Mouse (Mus musculus): ENCODE measurements around the gene Kdm2b.
A peak's percentile ranks its signal among the peaks of the same experiment; 100 is the strongest.
"Not testable (repeated sequence)": the region's sequence is repeated elsewhere in the genome, so short reads cannot be mapped to it uniquely, and the experiment has no call there.

Kdm2b gene

DNA sequence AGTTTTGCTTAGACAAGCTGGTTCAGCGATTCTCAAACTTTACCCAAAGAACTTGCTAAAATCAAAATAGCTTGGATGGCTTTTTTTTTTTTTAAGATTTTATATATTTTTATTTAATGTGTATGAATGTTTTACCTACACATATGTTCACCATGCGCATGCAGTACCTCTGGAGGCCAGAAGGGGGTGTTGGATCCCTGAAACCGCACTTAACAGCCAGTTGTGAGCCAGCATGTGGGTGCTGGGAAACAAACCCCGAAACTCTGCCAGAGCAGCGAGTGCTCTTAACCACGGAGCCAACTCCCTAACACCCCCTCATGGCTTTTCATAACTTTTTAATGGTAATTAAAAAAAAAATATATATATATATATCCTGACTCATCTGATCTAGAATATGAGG lies 21.2 kb upstream of the Kdm2b start:
- DNase-seq (ENCODE audit: low spot score): no peak

DNA sequence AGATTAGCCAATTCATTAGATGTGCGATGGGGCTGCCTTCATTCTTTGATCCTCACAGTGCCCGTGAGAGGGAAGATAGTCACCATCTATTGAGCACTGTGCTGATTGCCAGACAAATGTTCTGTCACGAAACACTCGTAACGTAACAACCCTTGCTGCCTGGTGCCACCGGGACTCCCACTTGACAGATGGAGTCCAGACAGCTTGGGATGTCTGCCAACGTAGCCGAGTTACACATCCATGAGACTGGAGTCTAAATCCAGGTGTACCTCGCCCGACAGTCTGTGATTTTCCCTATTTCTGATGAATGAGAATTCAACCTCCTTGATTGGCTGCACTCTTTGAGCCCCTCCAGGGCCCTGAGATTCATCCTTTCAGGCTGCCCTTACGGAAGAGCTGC lies 20.2 kb upstream of the Kdm2b start:
- DNase-seq (ENCODE audit: low spot score): no peak

DNA sequence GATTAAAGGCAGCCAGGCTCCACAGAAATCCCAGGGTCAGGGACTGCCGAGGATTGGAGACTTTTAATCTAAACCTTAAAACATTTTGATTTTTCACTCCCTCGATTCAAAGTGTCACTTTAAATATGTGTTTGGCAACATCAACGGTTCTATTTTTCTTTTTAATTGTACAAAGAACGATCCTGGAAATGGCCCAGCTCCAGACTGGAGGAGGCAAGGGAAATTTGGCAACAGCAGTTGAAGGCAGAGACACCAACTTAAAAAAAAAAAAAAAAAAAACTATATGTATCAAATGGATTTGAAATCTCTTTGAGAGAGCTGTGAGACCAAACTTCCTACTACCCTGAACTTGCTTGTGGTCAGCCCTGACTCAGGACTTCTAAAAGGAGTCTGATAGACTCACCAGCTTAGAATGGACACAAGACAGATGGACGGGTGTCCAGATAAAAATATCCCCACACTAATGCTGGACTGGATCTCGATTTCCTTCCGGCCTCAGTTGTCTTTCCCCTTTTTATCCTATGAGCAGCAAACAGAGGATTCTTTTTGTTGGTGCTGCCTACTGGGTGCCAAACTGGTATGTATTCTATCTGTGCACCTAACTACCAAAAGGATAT lies 19.4 kb upstream of the Kdm2b start:
- no peak for DNase-seq (ENCODE audit: low spot score)

DNA sequence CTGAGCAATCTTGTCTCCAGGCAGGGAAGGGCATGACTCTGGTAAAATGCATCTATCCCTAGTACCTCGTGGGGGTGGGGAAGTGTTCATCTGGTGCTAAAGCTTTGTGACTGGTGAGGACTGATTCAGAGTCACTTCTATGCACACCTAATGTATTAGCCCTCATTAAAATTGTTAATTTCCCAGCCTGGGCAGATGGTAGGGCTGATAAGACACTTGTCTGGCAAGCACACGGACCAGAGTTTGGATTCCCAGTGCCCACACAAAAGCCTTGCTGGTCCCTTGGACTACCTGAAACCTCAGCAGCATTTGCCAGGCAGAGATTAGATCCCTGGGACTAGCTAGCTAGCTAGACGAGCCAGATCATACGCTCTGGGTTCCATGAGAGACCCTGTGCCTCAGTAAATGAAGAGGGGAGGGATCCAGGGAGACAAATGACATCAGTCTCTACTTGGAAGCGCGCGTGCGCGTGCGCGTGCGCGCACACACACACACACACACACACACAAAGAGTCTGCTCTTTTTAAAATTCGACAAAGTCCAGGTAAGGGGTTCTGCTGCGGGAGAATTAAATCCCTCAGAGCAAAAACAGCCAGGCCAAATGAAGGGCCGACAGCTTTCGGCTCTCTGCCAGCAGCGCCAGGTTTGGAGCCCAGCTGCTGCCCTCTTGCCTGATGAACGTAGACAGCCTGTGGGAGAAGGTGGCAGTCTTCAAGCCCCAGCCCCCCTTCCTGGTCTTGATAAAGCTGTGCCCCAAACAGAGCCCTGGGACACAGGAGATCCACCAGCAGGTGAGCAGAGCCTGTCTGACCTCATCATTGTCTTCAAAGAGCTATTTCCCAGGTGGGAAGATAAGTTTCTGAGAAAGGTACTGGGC lies 16.3 kb upstream of the Kdm2b start:
- DNase-seq (ENCODE audit: low spot score): no peak

DNA sequence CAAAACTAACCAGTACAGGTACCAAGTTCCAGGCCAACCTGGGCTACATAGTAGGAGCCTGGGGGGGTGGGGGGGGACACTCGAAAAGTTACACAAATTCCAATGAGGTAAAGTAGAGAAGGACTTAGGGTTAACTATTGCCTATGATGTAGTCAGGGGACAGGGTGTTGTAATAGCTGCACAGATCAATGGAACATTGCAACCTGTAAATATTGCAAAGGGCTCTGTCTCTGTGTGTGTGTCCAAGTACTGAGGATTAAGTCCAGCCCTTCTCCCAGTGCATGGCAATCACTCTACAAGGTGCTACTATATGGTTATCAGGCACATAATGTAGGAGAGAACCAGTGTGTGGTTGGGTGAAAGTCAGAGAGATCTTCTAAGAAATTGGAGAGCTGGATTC lies 11.3 kb upstream of the Kdm2b start:
- DNase-seq (ENCODE audit: low spot score): no peak

DNA sequence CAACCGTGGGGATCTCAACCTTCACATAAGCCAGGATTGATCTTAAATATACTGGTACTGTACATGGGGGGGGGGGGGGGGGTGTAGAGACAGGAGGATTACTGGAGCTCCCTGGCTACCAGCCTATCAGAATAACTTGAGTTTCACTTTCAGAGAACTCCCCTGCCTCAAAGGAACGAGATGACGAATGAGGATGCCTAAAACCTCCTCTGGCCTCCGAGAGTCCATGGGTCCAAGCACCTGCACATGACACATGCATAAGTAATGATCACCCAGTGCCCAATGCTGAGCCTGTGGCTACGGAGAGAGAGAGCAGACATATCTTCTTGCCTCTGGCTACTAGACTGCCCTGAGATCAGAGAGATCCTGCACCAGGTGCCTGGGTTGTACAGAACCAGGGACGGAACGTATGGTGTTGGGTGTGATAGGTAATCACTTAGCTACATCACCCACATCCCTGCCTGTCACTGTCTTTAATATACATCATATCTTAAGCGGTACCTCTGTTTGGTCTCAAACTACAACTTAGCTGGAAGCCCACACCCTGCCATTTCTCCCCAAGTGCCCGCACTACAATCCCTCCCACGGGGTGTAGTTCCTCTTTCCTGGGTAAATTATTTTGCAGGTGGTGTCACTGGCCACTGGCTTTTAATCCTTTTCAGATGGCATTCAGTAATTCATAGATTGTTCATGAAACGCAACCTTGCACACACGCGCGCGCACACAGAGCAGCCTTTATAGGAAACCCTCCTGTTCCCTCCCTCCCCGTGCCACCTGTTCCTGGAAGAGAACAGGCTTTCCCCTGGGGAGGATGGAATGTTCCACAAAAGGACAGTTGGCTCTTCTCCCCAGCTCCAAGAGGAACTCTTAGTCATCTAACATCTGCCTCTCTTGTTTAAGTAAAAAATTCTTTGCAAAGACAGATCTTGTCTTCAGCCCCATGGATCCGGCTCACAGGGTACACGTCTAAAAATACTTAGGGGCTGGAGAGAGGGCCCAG lies 7.9 kb upstream of the Kdm2b start:
- no peak for DNase-seq (ENCODE audit: low spot score)

DNA sequence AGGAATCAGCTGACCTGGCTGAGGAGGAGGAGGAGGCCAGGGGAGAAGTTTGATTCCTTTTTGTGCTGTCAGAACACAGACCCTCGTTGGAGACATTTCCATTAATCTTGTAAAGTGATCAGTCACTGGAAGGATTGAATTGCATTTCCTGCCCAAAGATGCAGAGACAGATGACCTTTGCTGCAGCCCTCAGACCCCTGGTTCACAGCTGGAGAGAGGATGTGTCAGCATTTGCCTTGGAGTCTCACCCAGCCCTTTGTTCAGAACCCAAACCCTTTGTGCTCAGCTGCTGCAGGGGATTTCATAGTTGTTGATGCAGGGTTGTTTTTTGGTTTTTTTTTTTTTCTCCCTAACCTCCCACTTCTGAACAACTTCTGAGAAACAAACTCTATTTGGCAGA lies 5.3 kb upstream of the Kdm2b start:
- peak; percentile 79 for DNase-seq (ENCODE audit: low spot score)

DNA sequence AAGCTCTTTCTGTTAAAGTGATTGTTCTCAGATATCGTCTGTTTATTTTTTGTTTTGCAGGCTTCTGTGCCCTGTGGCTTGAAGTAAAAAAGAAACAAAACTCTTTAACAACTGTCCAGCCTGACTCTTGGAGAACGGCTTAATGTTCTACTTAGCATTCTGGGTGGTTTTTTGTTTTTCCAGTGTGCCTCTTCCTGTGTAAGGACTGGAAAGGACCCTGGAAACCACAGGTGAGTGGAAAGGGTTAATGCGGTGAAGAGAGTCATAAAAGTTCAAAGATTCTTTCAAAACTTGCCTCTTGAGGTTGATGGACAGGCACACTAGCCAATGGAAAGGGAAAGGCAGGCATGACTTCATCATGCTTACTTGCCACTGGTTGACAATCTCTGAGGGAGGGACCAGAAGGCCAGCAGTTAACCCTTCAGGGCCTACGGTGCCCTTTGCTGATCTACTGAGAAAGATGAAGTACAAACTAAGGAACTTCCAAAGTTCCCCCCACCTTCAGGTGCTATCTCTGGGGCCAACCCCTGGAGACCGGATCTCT lies 4.8 kb upstream of the Kdm2b start:
- peak; percentile 99 for DNase-seq (ENCODE audit: low spot score)

DNA sequence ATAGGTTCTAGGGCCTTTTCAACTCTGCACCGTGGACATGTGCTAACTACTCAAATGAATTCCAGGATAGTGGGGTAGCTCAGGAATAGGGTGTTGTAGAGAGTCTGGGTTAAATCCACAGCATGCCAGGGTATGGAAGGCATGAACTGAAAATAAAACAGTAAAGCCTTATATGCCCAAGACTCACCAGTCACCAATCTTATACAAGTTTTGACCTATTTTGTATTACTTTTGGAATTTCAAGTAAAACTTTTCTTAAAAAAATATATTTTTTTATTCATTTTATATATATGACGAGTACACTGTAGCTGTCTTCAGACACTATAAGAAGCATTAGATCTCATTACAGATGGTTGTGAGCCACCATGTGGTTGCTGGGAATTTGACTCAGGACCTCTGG lies 4.2 kb upstream of the Kdm2b start:
- no peak for DNase-seq (ENCODE audit: low spot score)

DNA sequence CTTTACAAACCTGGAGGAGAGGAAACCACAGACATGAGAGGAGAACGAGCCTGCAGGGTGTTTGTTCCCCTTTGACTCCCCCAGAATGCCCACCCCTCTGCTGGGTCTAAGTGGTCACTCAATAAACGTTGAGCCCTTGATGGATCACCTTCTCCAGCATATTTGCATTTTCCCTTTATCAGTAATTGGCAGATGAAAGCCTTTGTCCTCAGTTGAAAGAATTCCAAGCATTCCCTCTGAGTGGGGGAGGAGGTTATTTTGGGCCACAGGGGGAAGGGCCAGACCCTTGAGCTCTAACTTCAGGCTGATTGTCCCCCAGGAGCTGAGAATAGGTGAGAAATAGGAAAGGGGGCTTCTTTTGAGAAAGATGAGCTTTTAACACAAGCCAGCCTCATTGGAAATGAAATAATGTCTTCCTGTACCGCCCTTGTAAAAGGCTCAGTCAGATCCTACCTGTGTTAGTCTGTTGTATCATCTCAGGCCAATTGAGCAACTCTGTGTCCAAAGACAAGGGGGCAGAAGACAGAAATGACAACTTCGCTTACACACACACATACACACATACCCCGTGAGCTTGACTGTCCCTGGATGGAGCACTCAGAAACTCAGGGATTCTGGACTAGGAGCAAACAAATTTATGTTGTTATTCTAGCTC lies 1.9 kb upstream of the Kdm2b start:
- peak; percentile 74 for DNase-seq (ENCODE audit: low spot score)

DNA sequence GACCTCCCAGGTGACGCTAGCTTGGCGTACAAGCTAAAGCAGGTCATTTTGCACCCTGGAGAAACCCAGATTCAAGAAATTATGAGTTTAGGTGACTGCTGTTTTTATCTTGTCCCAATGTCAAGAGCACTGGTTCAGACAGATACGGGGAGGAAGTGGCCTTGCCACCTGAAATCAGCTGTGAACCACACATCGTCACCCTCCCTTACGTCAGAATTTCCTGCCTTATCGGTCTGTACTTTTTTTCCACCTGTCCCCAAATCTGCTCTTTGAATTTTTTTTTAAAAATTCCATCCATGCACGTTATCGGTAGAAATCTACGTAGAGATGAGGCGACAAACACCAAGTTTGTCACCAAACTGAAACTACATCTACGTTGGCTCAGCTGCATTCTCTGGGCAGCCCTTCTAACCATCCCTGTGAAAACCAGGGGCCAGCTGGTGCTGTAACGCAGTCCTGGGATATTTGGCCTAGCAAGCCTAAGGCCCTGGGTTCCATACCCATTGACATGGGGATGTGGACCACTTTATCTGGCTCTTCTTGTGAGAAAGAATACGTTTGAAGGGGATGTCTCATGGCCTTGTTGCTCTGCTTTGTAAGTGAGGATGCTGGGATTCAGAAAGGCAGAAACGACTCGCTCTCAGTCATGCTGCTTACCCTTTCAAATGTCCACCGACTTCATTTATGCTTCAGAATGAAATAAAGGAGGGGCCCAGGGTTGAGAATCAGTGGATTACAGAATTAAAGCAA lies 963 bp upstream of the Kdm2b start:
- DNase-seq (ENCODE audit: low spot score): no peak

DNA sequence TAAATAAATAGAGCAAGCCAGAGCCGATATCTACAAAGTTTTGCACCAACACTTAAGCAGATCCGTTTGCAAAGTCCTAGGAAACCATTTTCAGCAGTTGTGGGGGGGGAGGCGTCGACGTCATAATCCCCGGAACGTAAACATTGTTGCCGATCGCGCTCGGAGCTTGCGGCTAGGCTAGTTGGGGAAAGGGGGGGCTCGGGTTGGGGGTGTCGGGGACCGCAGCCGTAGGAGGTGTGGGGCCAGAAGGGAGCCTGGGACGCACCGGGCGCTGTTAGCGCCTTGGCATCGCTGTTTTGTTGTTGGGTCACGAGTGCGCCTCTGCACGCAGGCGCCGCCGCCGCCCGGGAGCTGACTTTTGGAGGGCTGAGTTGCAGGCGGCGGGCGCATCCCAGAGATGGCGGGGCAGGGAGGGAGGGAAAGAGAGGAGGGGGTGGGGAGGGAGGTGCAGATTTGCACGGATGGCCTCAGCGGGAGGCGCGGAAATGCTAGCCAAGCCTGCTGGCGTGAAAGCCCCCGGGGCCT lies 560 bp downstream of the Kdm2b start:
- peak; percentile 80 for DNase-seq (ENCODE audit: low spot score)

DNA sequence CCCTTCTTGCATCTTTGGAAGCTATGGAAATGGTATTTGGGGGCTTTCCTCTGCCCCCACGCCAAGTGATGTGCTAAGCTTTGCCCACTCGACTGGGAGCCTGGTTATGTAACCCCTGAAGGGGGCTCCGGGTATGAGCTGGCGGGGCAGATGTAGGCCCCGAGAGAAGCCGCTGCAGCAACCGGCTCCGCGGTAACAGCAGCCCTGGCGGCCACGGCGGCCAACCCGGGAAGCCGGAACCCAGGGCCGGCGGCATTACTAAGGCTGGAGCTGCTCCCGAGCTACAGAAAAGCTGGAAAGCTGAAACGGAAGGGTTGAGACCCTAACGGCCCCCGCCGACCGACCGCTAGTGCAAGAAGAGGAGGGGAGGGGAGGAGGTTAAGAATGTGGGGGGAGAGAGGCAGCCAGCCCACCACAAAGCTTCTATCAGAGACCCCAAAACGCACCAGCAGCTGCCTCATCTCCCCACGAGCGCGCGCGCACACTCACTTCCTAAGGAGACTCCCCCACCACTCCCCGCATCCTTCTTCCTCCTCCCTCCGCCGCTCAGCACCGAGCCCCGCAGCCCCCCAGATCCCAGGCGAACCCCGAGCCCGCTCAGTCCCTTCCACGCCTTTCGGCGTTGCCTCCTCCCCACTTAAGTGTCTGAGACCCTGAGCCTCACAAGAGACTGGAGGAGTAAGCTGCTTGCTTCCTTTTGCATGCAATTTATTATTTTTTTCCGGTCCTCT lies 1.4 kb downstream of the Kdm2b start:
- peak; percentile 74 for DNase-seq (ENCODE audit: low spot score)

DNA sequence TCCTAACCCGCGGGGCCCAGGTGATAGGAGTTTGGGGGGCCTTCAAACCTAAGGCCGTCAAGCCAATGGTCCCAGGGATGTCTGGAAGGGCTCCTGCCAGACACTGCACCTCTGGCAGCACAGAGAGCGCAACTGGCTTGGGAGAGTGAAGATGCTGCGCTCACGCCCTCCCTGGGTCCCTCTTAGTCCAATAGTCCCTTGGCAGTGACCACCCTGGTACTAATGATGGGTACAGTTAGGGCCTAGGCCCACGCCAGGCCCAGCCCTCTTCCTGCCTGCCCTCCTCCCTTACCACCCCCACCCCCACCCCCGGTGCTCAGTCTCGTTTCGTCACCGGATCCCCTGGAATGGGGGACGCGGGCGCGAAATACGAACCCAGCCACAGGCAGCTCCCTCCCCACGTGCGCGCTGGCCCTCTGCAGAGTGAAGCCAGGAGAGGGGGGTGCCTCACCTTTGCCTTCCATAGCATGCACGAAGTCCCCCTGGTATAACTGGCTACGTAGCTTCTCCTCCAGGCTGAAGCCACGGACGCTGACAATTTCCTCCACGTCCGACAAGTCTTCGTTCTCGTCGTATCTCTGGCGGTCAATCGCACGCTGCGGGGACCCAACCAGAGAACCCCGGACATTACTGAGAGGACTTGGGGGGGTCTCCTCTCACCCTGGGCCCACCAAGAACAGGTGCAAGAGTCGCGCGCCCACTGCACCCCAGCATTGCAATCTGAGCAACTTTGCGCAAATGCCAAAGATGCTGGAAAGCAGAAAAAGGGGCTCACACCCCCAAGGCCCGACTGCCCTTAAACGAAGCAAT lies 2.2 kb downstream of the Kdm2b start:
- DNase-seq (ENCODE audit: low spot score): peak; percentile 69

DNA sequence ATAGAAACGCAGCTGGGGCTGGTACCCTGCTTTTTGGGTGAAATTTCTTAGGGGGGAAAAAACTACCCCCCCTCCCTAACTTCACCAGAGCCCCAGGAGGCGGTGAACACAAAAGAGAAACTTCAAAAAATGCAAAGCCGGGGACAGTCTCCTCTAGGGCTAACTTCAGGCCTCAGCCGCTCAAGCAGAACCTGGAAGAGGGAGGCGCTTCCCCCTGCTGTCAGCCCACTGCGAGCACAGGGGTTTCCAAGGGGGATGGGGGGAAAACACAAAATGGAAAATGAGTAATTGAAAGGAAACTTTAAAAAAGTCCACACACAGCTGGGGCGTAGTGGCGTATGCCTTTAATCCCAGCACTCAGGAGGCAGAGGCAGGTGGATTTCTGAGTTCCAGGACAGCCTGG lies 3.5 kb downstream of the Kdm2b start:
- peak; percentile 35 for DNase-seq (ENCODE audit: low spot score)

DNA sequence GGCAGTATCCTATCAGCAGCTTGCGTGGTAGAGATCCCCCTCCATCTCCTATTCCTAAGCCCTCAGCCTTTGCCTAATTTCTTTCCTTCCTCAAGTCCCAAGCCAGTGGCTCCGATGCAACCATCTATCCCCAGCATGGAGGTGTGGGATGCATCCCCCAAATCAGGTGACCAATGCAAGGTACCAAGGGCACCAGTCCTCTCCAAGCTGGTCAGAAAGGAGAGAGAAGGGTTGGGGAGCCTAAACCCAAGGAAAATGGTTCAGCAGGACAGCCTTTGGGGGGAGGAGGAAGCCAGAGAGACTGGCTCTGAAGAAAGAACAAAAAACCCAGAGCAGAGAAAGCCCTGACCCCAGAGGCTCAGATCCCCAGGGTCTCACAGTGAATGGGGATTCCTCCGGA lies 4.3 kb downstream of the Kdm2b start:
- no peak for DNase-seq (ENCODE audit: low spot score)

DNA sequence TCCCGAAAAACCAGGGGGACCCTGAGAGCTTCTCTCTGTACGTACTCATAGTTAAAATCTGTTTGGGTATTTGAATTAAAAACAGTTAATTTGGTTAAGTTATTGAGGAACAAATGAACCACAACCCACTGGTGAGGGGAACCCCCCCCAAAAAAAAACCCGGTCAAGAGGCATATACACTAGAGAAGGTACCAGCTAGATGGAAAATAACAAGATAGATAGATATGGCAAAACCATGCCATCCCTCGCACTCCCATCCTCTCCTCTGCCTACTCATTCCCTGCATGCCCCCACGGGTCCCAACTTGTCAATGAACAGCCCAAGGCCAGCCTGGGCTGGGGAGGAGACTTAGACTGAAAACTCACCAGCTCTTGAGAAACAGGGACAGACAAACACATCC lies 5.1 kb downstream of the Kdm2b start:
- DNase-seq (ENCODE audit: low spot score): no peak

DNA sequence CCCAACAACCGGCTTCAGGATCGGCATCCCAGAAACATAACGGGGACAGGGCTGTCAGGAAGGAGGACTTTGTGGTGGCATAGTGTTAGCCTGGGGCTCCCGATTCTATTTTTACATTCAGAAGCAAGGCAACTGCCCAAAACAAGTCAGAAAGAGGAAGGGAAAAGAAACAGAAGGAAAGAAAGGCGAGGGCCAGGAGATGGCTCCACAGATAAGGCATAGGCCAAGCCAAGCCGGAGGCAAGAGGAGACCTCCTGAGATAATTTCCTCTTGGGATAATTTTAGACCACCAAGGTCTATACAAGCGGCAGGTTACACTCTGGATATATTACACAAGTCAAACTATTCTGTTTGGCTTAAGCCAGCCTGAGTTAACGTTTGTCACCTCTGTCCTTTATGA lies 10.7 kb downstream of the Kdm2b start:
- no peak for DNase-seq (ENCODE audit: low spot score)

DNA sequence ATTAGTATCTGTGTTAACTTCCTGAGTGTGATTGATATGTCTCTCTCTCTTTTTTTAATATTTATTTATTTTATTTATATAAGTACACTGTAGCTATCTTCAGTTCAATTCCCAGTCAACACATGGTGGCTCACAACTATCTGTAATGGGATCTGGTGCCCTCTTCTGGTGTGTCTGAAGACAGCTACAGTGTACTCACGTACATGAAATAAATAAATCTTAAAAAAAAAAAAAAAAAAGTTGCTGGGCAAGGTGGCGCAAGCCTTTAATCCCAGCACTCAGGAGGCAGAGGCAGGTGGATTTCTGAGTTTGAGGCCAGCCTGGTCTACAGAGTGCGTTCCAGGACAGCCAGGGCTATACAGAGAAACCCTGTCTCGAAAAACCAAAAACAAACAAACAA lies 14.9 kb downstream of the Kdm2b start:
- not testable (repeated sequence) for DNase-seq (ENCODE audit: low spot score)
